Mouse (Mus musculus) midbrain, embryonic 14.5 days (tissue): ENCODE results near the gene Luc7l3. TPM values are rescaled to one million over a fixed set of nuclear protein-coding genes. Genes with fewer than 3 reads are reported as not detected.
A peak's percentile ranks its signal among the peaks of the same experiment; 100 is the strongest.

Source experiments
- ATAC-seq: fragments of 200-750 bp; cut with Nextera tagmentation; 2 replicates; pipeline ENCODE4 v1.8.0; 2017; ENCODE audit warnings: moderate number of reproducible peaks, moderate library complexity; ENCODE audit not compliant: low FRiP score, low TSS enrichment
- DNase-seq: peaks from one replicate; pipeline ENCODE4 v3.0.0-alpha.2; 2015
- H3K27ac ChIP-seq: fragments of 300-500 bp; sonication (generic); replicated peaks from 2 replicates; pipeline ENCODE4 v1.5.1; 2014; ENCODE audit warnings: mild to moderate bottlenecking, low read depth, low read length, moderate library complexity
- H3K27me3 ChIP-seq: fragments of 300-500 bp; sonication (generic); 2 replicates; pipeline ENCODE4 v1.6.1; 2014; ENCODE audit warnings: low read length, control low read depth, mixed read lengths; ENCODE audit not compliant: control insufficient read depth, insufficient read depth
- H3K36me3 ChIP-seq: fragments of 300-500 bp; sonication (generic); 2 replicates; pipeline ENCODE4 v1.6.1; 2014; ENCODE audit warnings: low read length, control low read depth; ENCODE audit not compliant: control insufficient read depth, insufficient read depth
- H3K4me1 ChIP-seq: fragments of 300-500 bp; sonication (generic); 2 replicates; pipeline ENCODE4 v1.6.1; 2014; ENCODE audit warnings: mild to moderate bottlenecking, antibody characterized with exemption, low read length, control low read depth; ENCODE audit not compliant: control insufficient read depth, insufficient read depth
- H3K4me2 ChIP-seq: fragments of 300-500 bp; sonication (generic); 2 replicates; pipeline ENCODE4 v1.6.1; 2014; ENCODE audit warnings: mild to moderate bottlenecking, low read length, moderate library complexity
- H3K4me3 ChIP-seq: fragments of 300-500 bp; sonication (generic); replicated peaks from 2 replicates; pipeline ENCODE4 v1.5.1; 2014; ENCODE audit warnings: low read depth, low read length
- H3K9ac ChIP-seq: fragments of 300-500 bp; sonication (generic); replicated peaks from 2 replicates; pipeline ENCODE4 v1.6.1; 2014; ENCODE audit warnings: mild to moderate bottlenecking, low read length, moderate library complexity
- H3K9me3 ChIP-seq: fragments of 300-500 bp; sonication (generic); 2 replicates; pipeline ENCODE4 v1.6.1; 2016; ENCODE audit warnings: low read length, control low read depth, mixed read lengths; ENCODE audit not compliant: control insufficient read depth
- WGBS: fragments of 180-500 bp; shearing (Covaris S2); extraction: QIAGEN DNeasy Blood & Tissue Kit; methylation state at CpG from one replicate; pipeline ENCODE4 v1.1.7; 2014; 5-methylcytosine and 5-hydroxymethylcytosine counted together
- polyA plus RNA-seq: library from polyadenylated mRNA; unstranded; fragments of >200 nt; fragmentation: Nextera tagmentation; extraction: Ambion mirVana; gene quantifications from 2 replicates; pipeline ENCODE4 v1.2.1, GENCODE M21; 2014

The Luc7l3 gene
- polyA plus RNA-seq, 1 experiment from 2014 or later = 122 TPM

- Histone ChIP-seq H3K9me3 (no peaks in the 10 kb centered on the region), H3K27ac (peak overlapping the region; percentile 99), H3K4me2 (peak overlapping the region; percentile 64), H3K4me1 (peaks cover 24% of the 10 kb centered on the region), H3K36me3 (0 out of 2 replicates have a peak, but pooled peaks cover under 1% of the 10 kb centered on the region), H3K4me3 (peak overlapping the region; percentile 65), H3K27me3 (no peaks in the 10 kb centered on the region), H3K9ac (peak overlapping the region; percentile 97)
- peak; percentile 68 for DNase-seq
- WGBS = 1% methylated on average over 10 of the region's 10 CpGs
- no peak for ATAC-seq
Observed at GRCm38 (mm10) chr11:94328644-94329025, 6.8 kb upstream of the Luc7l3 start.

GRCm38 (mm10) chr11:94327693-94328643 is 6.2 kb upstream of the Luc7l3 start, which contains the start of gene Ankrd40:
TSS of gene Ankrd40 (plus strand) at chr11:94328001.
- Histone ChIP-seq H3K4me2 (peak within 1 kb of the TSS; percentile 64), H3K9ac (peak within 1 kb of the TSS; percentile 97), H3K9me3 (no peaks in the 10 kb centered on the region), H3K36me3 (no peaks in the 10 kb centered on the region), H3K27me3 (no peaks in the 10 kb centered on the region), H3K4me1 (peaks cover 24% of the 10 kb centered on the region), H3K27ac (peak within 1 kb of the TSS; percentile 99), H3K4me3 (peak within 1 kb of the TSS; percentile 65)
- DNase-seq = peak; percentile 96
- WGBS = under 1% methylated on average over 77 of the region's 78 CpGs
- peak; percentile 90 for ATAC-seq

- Histone ChIP-seq H3K4me2 (peak overlapping the region; percentile 64), H3K4me1 (peaks cover 27% of the 10 kb centered on the region), H3K9ac (peak overlapping the region; percentile 97), H3K36me3 (no peaks in the 10 kb centered on the region), H3K27ac (peak overlapping the region; percentile 99), H3K27me3 (no peaks in the 10 kb centered on the region), H3K9me3 (no peaks in the 10 kb centered on the region), H3K4me3 (peak overlapping the region; percentile 65)
- WGBS = under 1% methylated on average over 10 of the region's 10 CpGs
- DNase-seq (peak; percentile 78), ATAC-seq (peak; percentile 72)
Observed at GRCm38 (mm10) chr11:94326961-94327411, 5.2 kb upstream of the Luc7l3 start.

- no peaks in the 10 kb centered on the region for H3K9me3 ChIP-seq
- H3K4me2 ChIP-seq = no peak overlapping the region
- H3K36me3 ChIP-seq = no peaks in the 10 kb centered on the region
- DNase-seq = no peak
- H3K27me3 ChIP-seq = no peaks in the 10 kb centered on the region
- no peak for ATAC-seq
- peaks cover 25% of the 10 kb centered on the region for H3K4me1 ChIP-seq
- no peak overlapping the region for H3K9ac ChIP-seq
- no peak overlapping the region for H3K27ac ChIP-seq
- 91% methylated on average over 5 of the region's 5 CpGs for WGBS
- no peak overlapping the region for H3K4me3 ChIP-seq
Observed at GRCm38 (mm10) chr11:94324618-94325017, 2.8 kb upstream of the Luc7l3 start.

GRCm38 (mm10) chr11:94323271-94323925 is 1.6 kb upstream of the Luc7l3 start:
- Histone ChIP-seq H3K9me3 (no peaks in the 10 kb centered on the region), H3K27ac (no peak overlapping the region; the same call in 1 of the 2 replicates), H3K36me3 (no peaks in the 10 kb centered on the region), H3K4me1 (peaks cover 23% of the 10 kb centered on the region), H3K27me3 (no peaks in the 10 kb centered on the region), H3K4me3 (no peak overlapping the region), H3K9ac (no peak overlapping the region), H3K4me2 (no peak overlapping the region)
- no peak for ATAC-seq
- no peak for DNase-seq
- WGBS = 52% methylated on average over 5 of the region's 5 CpGs

GRCm38 (mm10) chr11:94322636-94323035 is 848 bp upstream of the Luc7l3 start:
- Histone ChIP-seq H3K9me3 (no peaks in the 10 kb centered on the region), H3K36me3 (no peaks in the 10 kb centered on the region), H3K27ac (peak overlapping the region; percentile 95), H3K4me3 (peak overlapping the region; percentile 95), H3K9ac (peak overlapping the region; percentile 96), H3K4me2 (peak overlapping the region; percentile 73), H3K4me1 (peaks cover 30% of the 10 kb centered on the region), H3K27me3 (no peaks in the 10 kb centered on the region)
- 41% methylated on average over 5 of the region's 5 CpGs for WGBS
- no peak for ATAC-seq
- DNase-seq = no peak

- Histone ChIP-seq H3K27ac (peak overlapping the region; percentile 95), H3K27me3 (no peaks in the 10 kb centered on the region), H3K4me1 (peaks cover 36% of the 10 kb centered on the region), H3K4me2 (peak overlapping the region; percentile 73), H3K4me3 (peak overlapping the region; percentile 95), H3K9me3 (no peaks in the 10 kb centered on the region), H3K9ac (peak overlapping the region; percentile 96), H3K36me3 (no peaks in the 10 kb centered on the region)
- ATAC-seq (peak; percentile 85), DNase-seq (peak; percentile 47)
- under 1% methylated on average over 67 of the region's 67 CpGs for WGBS
Observed at GRCm38 (mm10) chr11:94320969-94321930, 538 bp downstream of the Luc7l3 start.

- no peaks in the 10 kb centered on the region for H3K9me3 ChIP-seq
- ATAC-seq = no peak
- H3K36me3 ChIP-seq = no peaks in the 10 kb centered on the region
- 92% methylated on average over 5 of the region's 5 CpGs for WGBS
- no peak overlapping the region for H3K27ac ChIP-seq
- no peak overlapping the region for H3K4me3 ChIP-seq
- H3K27me3 ChIP-seq = no peaks in the 10 kb centered on the region
- H3K4me2 ChIP-seq = no peak overlapping the region
- no peak for DNase-seq
- no peak overlapping the region for H3K9ac ChIP-seq
- peaks cover 47% of the 10 kb centered on the region for H3K4me1 ChIP-seq
Observed at GRCm38 (mm10) chr11:94318056-94318455, 3.7 kb downstream of the Luc7l3 start.
